Mouse (Mus musculus): ENCODE data around the gene Ccdc173. TPM values are rescaled to one million over a fixed set of nuclear protein-coding genes. Genes with fewer than 3 reads are reported as not detected.

Ccdc173 gene
- polyA plus RNA-seq, 1 experiment from 2014 or later: 1.4 TPM

- no peak for ATAC-seq (ENCODE audit: low FRiP score, low TSS enrichment)
- Histone ChIP-seq H3K9me3 (ENCODE audit: low read length) (no peaks in the 10 kb centered on the region), H3K4me2 (replicated peaks; ENCODE audit: low read depth, low read length) (no peak overlapping the region), H3K4me3 (ENCODE audit: low read length) (no peak overlapping the region), H3K27me3 (ENCODE audit: insufficient read depth, low read length) (no peaks in the 10 kb centered on the region), H3K27ac (ENCODE audit: low read length) (no peak overlapping the region), H3K36me3 (ENCODE audit: insufficient read depth, low read length) (no peaks in the 10 kb centered on the region), H3K9ac (replicated peaks; ENCODE audit: low read length) (no peak overlapping the region), H3K4me1 (ENCODE audit: insufficient read depth, low read length) (no peaks in the 10 kb centered on the region)
- WGBS: 78% methylated on average over 8 of the region's 8 CpGs
Measured at GRCm38 (mm10) chr2:69803756-69804155, 14.4 kb upstream of the Ccdc173 start.

GRCm38 (mm10) chr2:69802911-69803312 is 13.5 kb upstream of the Ccdc173 start:
- Histone ChIP-seq H3K27me3 (ENCODE audit: insufficient read depth, low read length) (no peaks in the 10 kb centered on the region), H3K4me1 (ENCODE audit: insufficient read depth, low read length) (no peaks in the 10 kb centered on the region), H3K9ac (replicated peaks; ENCODE audit: low read length) (no peak overlapping the region), H3K27ac (ENCODE audit: low read length) (no peak overlapping the region), H3K36me3 (ENCODE audit: insufficient read depth, low read length) (0 out of 2 replicates have a peak, but pooled peaks cover under 1% of the 10 kb centered on the region), H3K4me3 (ENCODE audit: low read length) (no peak overlapping the region), H3K4me2 (replicated peaks; ENCODE audit: low read depth, low read length) (no peak overlapping the region), H3K9me3 (ENCODE audit: low read length) (no peaks in the 10 kb centered on the region)
- peak; percentile 65 for ATAC-seq (ENCODE audit: low FRiP score, low TSS enrichment)
- 49% methylated on average over 5 of the region's 5 CpGs for WGBS

GRCm38 (mm10) chr2:69790722-69791121 is 1.3 kb upstream of the Ccdc173 start:
- H3K27me3 ChIP-seq (ENCODE audit: insufficient read depth, low read length): no peaks in the 10 kb centered on the region
- H3K4me3 ChIP-seq (ENCODE audit: low read length): peak overlapping the region; percentile 87
- no peaks in the 10 kb centered on the region for H3K9me3 ChIP-seq (ENCODE audit: low read length)
- no peak overlapping the region for H3K27ac ChIP-seq (ENCODE audit: low read length)
- H3K9ac ChIP-seq (replicated peaks; ENCODE audit: low read length): no peak overlapping the region
- no peak for ATAC-seq (ENCODE audit: low FRiP score, low TSS enrichment)
- WGBS: 73% methylated on average over 4 of the region's 4 CpGs
- peaks cover 10% of the 10 kb centered on the region for H3K4me1 ChIP-seq (ENCODE audit: insufficient read depth, low read length)
- peaks cover 26% of the 10 kb centered on the region for H3K36me3 ChIP-seq (ENCODE audit: insufficient read depth, low read length)
- peak overlapping the region; percentile 90 for H3K4me2 ChIP-seq (replicated peaks; ENCODE audit: low read depth, low read length)

- Histone ChIP-seq H3K4me2 (replicated peaks; ENCODE audit: low read depth, low read length) (peak overlapping the region; percentile 90), H3K27ac (ENCODE audit: low read length) (peak overlapping the region; percentile 88), H3K27me3 (ENCODE audit: insufficient read depth, low read length) (no peaks in the 10 kb centered on the region), H3K4me1 (ENCODE audit: insufficient read depth, low read length) (peaks cover 10% of the 10 kb centered on the region), H3K9ac (replicated peaks; ENCODE audit: low read length) (peak overlapping the region; percentile 86), H3K9me3 (ENCODE audit: low read length) (no peaks in the 10 kb centered on the region), H3K36me3 (ENCODE audit: insufficient read depth, low read length) (peaks cover 22% of the 10 kb centered on the region), H3K4me3 (ENCODE audit: low read length) (peak overlapping the region; percentile 87)
- under 1% methylated on average over 10 of the region's 10 CpGs for WGBS
- peak; percentile 40; the same call in 1 of the 2 replicates for ATAC-seq (ENCODE audit: low FRiP score, low TSS enrichment)
Measured at GRCm38 (mm10) chr2:69790285-69790684, 910 bp upstream of the Ccdc173 start.

GRCm38 (mm10) chr2:69788974-69789373 is 401 bp downstream of the Ccdc173 start:
- 18% methylated on average over 9 of the region's 9 CpGs for WGBS
- H3K27ac ChIP-seq (ENCODE audit: low read length): peak overlapping the region; percentile 36

GRCm38 (mm10) chr2:69778836-69779177 is 10.6 kb downstream of the Ccdc173 start:
- Histone ChIP-seq H3K4me3 (ENCODE audit: low read length) (no peak overlapping the region), H3K27me3 (ENCODE audit: insufficient read depth, low read length) (no peaks in the 10 kb centered on the region), H3K27ac (ENCODE audit: low read length) (no peak overlapping the region), H3K4me2 (replicated peaks; ENCODE audit: low read depth, low read length) (no peak overlapping the region), H3K9me3 (ENCODE audit: low read length) (no peaks in the 10 kb centered on the region), H3K36me3 (ENCODE audit: insufficient read depth, low read length) (peaks cover 11% of the 10 kb centered on the region; the same call in 1 of the 2 replicates), H3K4me1 (ENCODE audit: insufficient read depth, low read length) (no peaks in the 10 kb centered on the region), H3K9ac (replicated peaks; ENCODE audit: low read length) (no peak overlapping the region)
- WGBS: 46% methylated on average over 5 of the region's 5 CpGs
- ATAC-seq (ENCODE audit: low FRiP score, low TSS enrichment): no peak

More at GRCm38 (mm10) chr2:69788974-69789373, 401 bp downstream of the Ccdc173 start:
- peak; percentile 40; the same call in 1 of the 2 replicates for ATAC-seq (ENCODE audit: low FRiP score, low TSS enrichment)
- H3K4me3 ChIP-seq (ENCODE audit: low read length): peak overlapping the region; percentile 87
- no peaks in the 10 kb centered on the region for H3K27me3 ChIP-seq (ENCODE audit: insufficient read depth, low read length)
- H3K4me1 ChIP-seq (ENCODE audit: insufficient read depth, low read length): peaks cover 10% of the 10 kb centered on the region
- peaks cover 15% of the 10 kb centered on the region for H3K36me3 ChIP-seq (ENCODE audit: insufficient read depth, low read length)
- no peaks in the 10 kb centered on the region for H3K9me3 ChIP-seq (ENCODE audit: low read length)
- peak overlapping the region; percentile 90 for H3K4me2 ChIP-seq (replicated peaks; ENCODE audit: low read depth, low read length)
- H3K9ac ChIP-seq (replicated peaks; ENCODE audit: low read length): peak overlapping the region; percentile 86

- WGBS: 72% methylated on average over 7 of the region's 7 CpGs
- Histone ChIP-seq H3K27ac (ENCODE audit: low read length) (no peak overlapping the region), H3K9ac (replicated peaks; ENCODE audit: low read length) (no peak overlapping the region), H3K4me1 (ENCODE audit: insufficient read depth, low read length) (no peaks in the 10 kb centered on the region), H3K36me3 (ENCODE audit: insufficient read depth, low read length) (peaks cover 11% of the 10 kb centered on the region; the same call in 1 of the 2 replicates), H3K9me3 (ENCODE audit: low read length) (no peaks in the 10 kb centered on the region), H3K27me3 (ENCODE audit: insufficient read depth, low read length) (no peaks in the 10 kb centered on the region), H3K4me2 (replicated peaks; ENCODE audit: low read depth, low read length) (no peak overlapping the region), H3K4me3 (ENCODE audit: low read length) (no peak overlapping the region)
- ATAC-seq (ENCODE audit: low FRiP score, low TSS enrichment): no peak
Measured at GRCm38 (mm10) chr2:69777985-69778835, 11.2 kb downstream of the Ccdc173 start.

- Histone ChIP-seq H3K4me3 (ENCODE audit: low read length) (no peak overlapping the region), H3K36me3 (ENCODE audit: insufficient read depth, low read length) (peaks cover 8% of the 10 kb centered on the region; the same call in 1 of the 2 replicates), H3K27ac (ENCODE audit: low read length) (no peak overlapping the region), H3K4me2 (replicated peaks; ENCODE audit: low read depth, low read length) (no peak overlapping the region), H3K4me1 (ENCODE audit: insufficient read depth, low read length) (no peaks in the 10 kb centered on the region), H3K27me3 (ENCODE audit: insufficient read depth, low read length) (no peaks in the 10 kb centered on the region), H3K9me3 (ENCODE audit: low read length) (no peaks in the 10 kb centered on the region), H3K9ac (replicated peaks; ENCODE audit: low read length) (no peak overlapping the region)
- WGBS: 95% methylated on average over 3 of the region's 3 CpGs
- ATAC-seq (ENCODE audit: low FRiP score, low TSS enrichment): no peak
Measured at GRCm38 (mm10) chr2:69773331-69773730, 16.0 kb downstream of the Ccdc173 start.

GRCm38 (mm10) chr2:69764716-69765115 is 24.7 kb downstream of the Ccdc173 start:
- H3K4me3 ChIP-seq (ENCODE audit: low read length): no peak overlapping the region
- no peaks in the 10 kb centered on the region for H3K36me3 ChIP-seq (ENCODE audit: insufficient read depth, low read length)
- 86% methylated on average over 1 of the region's 1 CpGs for WGBS
- ATAC-seq (ENCODE audit: low FRiP score, low TSS enrichment): no peak
- H3K9ac ChIP-seq (replicated peaks; ENCODE audit: low read length): no peak overlapping the region
- no peaks in the 10 kb centered on the region for H3K4me1 ChIP-seq (ENCODE audit: insufficient read depth, low read length)
- no peak overlapping the region for H3K4me2 ChIP-seq (replicated peaks; ENCODE audit: low read depth, low read length)
- no peaks in the 10 kb centered on the region for H3K9me3 ChIP-seq (ENCODE audit: low read length)
- no peak overlapping the region for H3K27ac ChIP-seq (ENCODE audit: low read length)
- H3K27me3 ChIP-seq (ENCODE audit: insufficient read depth, low read length): no peaks in the 10 kb centered on the region

GRCm38 (mm10) chr2:69763340-69763739 is 26.0 kb downstream of the Ccdc173 start:
- no peaks in the 10 kb centered on the region for H3K4me1 ChIP-seq (ENCODE audit: insufficient read depth, low read length)
- H3K9me3 ChIP-seq (ENCODE audit: low read length): no peaks in the 10 kb centered on the region
- no peaks in the 10 kb centered on the region for H3K36me3 ChIP-seq (ENCODE audit: insufficient read depth, low read length)
- no peak overlapping the region for H3K4me3 ChIP-seq (ENCODE audit: low read length)
- H3K27ac ChIP-seq (ENCODE audit: low read length): no peak overlapping the region
- no peak for ATAC-seq (ENCODE audit: low FRiP score, low TSS enrichment)
- WGBS: 84% methylated on average over 4 of the region's 4 CpGs
- H3K27me3 ChIP-seq (ENCODE audit: insufficient read depth, low read length): no peaks in the 10 kb centered on the region
- no peak overlapping the region for H3K4me2 ChIP-seq (replicated peaks; ENCODE audit: low read depth, low read length)
- H3K9ac ChIP-seq (replicated peaks; ENCODE audit: low read length): no peak overlapping the region
